Mouse (Mus musculus) gastrocnemius, postnatal 36 days (tissue): ENCODE measurements around the gene Dock8. TPM values are rescaled to one million over a fixed set of nuclear protein-coding genes. Genes with fewer than 3 reads are reported as not detected.

ENCODE experiments used
- DNase-seq, 2 experiments: peaks; one replicate each; pipeline ENCODE4 v3.0.0; 2022
- intact Hi-C: fragments of 180-260 bp; cut with DNase I; formaldehyde crosslinking; loops from one replicate; pipeline ENCODE4 v1.15.1; 2025
- total RNA-seq, 2 experiments: library from RNA; stranded (reverse); gene quantifications; 2 replicates each; pipeline ENCODE4 v1.2.3; 2021

Gene Dock8
- total RNA-seq, 2 experiments from 2014 or later, result 3.1 to 3.8 TPM

DNA sequence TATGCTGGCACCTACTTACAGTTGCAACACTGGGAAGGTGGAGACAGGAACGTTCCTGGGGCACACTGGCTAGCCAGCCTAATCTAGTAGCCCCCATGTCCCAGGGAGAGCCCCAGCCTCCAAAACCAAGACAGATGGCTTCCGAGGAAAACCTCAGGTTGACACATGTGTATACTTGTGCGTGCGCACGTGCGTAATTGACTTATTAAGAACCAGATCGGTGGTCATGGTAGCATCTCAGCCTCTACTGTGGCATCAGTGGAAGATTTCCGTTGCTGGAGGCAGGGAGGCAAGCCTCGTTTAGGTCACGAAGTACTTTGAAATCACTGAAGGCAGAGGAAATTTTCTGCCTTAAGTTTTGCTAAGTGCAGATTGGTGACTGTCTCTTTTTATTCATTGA, 56.9 kb downstream of the Dock8 start:
- no peak for DNase-seq
- intact Hi-C loops, result no loop called here

DNA sequence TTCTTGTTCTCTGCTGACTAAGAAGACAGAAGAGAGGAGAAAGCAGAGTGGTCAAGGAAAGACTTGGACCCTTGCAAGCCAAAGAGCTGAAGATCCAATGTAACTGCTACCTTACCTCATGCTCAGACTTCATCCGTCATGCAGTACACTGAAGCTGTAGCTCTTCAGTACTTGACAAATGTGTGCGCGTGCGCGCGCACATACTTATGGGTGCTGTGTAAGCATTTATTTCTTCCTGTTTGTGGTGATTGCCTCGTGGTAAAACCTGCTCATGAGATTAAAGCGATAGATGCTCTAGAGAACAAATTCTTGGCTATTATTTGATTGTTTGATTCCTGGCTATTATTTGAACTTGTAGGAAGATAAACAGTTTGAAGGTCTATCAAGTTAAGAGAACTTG, 58.5 kb downstream of the Dock8 start:
- intact Hi-C loops, result no loop called here
- DNase-seq, result no peak

DNA sequence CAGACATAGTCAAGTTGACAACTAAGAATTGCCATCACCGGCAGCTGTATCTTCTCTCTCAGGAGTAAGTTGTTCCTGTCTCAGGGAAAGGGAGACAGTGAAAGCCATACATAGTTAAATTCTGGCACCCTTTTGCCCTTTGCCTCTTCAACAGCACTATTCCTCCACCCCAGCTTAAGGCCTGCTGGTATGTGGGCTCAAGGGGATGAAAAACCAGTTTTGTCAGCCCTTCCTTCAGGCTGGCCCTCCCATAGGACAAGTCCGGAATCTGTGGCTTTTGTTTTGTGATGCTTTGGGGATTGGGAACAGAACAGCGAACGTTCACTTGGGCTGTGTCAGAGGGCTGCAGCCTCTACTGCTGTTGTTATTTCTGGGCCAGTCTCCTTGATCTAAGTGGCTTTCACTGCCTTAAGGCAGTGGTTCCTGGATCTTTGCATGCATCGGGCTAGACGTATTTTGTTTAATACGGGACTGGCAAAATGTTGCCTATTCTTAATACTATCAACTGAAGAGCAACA, 60.6 kb downstream of the Dock8 start:
- intact Hi-C loops, result no loop called here

DNA sequence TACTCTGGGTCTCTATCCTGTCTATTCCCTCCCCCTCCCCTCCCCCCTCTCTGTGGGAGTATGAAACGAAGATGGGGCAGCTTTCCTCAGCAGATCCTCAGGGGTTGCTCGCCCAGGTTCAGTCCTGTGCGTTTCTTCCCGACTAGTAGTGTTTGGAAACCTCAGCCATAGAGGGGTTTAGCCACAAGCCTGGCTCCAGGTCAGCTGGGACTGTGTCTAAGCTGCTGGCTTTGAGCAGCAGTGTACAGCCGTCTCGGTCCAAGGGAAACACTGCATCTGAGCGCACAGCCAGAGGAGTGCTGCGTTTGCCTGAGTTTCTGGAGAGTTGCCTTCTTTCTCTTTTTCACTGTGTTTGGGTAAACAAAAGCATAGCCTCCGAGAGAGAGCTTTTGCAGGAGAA, 61.0 kb downstream of the Dock8 start:
- intact Hi-C loops, result no loop called here
- peak; percentile 17 to 18 for DNase-seq

More for the DNA sequence above, 60.6 kb downstream of the Dock8 start:
- DNase-seq, result no peak

DNA sequence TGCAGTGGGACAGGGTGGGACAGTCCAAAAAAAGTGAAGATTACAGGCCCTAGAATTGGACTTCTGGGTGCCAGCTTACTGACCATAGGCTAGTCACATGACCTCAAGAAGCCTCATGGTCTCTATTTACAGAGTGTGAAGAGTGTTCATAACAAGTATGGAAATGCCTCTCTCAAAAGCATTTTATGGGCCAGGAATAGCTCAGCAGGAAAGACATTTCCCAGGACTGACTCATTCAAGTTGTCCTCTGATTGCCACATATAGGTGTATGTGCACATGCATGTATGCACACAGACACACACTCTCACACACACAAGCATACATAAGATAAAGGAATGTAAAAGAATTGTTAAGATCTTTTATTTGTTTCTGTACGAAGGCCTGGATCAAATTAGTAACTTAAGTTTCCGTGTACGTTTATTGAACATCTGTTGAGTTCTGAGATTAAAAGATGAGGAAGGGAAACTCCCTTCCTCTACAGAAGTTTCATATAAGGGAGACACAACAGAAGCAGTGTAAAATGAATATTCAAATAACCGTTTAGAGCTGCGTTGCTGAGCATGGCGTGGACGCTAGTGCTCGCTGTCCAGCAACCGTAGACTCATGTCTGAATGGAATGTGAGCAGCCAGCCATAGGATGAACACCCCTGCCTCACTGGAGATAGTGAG, 63.0 kb downstream of the Dock8 start:
- no peak for DNase-seq
- intact Hi-C loops, result no loop called here

DNA sequence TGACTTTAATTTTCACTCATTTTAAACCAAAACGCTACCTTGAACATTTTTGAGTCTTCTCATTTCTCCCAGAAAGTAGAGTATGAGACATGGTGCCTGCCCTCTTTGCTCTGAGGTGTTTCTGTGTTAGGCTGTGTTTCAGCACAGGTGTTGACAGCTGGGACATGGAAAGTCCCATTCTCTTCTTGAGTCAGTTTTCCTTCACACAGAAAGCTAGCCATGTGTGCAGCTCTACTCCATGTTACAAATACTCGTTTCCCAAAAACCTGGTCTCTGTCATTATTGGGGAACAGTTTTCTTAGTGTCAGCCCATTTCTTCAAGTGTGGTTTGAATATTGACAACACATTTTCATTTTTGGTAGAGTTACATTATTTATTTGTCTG, 63.5 kb downstream of the Dock8 start:
- intact Hi-C loops, result no loop called here
- DNase-seq, result no peak

DNA sequence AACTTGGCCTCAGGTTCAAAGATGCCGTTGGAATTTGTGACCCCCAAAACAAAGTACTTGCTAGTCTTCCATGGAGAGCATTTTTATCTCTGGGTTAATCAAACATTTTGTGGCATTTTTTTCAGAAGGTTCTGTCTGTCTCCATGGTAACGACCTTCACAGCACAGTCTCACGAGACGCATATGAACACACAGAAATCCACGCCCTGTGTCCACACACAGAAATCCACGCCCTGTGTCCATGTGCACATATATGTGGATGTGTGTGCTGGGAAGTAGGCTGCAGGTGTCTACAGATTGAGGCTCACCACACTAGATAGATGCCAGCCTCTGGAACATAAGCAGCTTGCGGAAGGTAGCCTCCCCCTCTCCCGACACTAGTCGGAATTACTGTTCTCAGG, 66.9 kb downstream of the Dock8 start:
- intact Hi-C loops, result no loop called here
- DNase-seq, result no peak

DNA sequence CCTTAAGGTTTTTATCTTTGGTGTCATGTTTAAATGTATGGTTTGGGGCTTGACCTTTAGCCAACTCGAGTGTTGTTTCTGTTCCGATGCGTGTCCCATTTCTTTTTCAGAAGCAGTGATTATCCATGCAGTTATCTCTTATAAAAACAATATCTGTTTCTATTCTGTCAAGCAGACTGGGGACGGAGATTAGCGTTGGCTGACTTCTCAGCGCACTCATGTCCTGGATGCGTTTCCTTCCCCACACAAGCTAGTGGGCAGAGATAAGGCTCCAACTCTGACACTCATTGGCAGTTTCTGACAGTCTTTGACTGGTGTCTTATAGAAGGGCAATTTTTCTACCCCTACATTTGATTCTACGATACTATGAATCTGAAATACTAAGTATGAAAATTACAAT, 69.2 kb downstream of the Dock8 start:
- intact Hi-C loops, result loop anchor here (1.0 kb wide), 1 partner anchor 33 kb away; no protein-coding TSS in a partner anchor
- no peak for DNase-seq

DNA sequence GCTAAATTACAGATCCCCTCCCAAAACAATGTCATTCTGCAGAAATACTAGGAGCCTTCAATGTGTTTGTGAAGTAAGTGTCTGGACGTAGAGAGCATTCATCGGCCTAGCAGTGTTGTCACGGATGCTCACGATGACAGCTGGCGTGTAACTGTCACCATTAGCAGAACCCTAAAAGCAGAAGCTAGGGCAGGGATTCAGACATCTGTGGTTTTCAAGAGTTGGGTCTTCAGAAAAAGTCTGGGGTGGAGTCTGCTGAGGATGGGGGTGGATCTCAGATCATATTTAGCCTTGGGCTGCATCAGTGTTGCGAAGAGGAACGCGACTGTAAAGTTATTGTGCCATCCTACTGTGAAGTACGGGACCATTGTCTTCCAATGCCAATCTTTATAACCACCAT, 73.2 kb downstream of the Dock8 start:
- intact Hi-C loops, result no loop called here

DNA sequence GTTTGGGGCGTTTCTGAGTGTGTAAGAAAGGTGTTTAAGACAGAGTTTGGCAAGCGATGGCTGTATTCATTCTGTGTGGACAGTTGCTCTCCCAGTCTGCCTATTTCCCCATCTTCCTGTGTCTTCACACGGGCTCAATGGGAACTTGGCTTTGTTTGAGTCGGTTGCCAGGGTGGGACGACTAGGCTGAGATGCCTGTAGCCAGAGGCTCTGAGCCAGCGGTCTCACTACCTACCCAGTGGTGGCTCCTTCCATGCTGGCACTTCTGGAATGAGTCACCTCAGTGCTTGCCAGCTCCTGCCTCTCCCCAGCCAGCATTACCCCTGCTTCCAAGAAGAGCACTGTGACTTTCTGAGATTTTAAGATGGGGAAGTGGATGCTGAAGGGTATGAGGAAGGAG, 75.4 kb downstream of the Dock8 start:
- intact Hi-C loops, result no loop called here
- DNase-seq, result peak in 1 of 2 experiments; percentile 19

More for the DNA sequence above, 73.2 kb downstream of the Dock8 start:
- no peak for DNase-seq

DNA sequence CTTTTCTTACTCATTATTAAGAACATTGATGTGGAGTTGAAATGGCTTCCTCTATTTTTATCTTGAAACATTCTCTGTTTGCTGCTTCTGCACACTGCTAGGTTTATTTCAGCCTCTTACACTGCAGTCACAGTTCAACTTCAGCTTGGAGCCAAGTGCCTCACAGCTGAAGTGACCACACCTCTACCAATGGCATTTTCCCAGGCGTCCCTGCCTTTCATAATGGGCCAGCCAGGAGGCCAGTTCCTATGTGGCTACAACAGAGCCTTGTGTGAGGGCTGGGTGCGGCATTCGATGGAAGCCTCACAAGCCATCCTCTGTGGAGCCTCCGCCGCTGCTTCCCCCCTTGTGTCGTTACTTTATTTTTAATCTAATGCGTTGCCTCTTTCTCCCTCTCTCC, 78.3 kb downstream of the Dock8 start:
- no peak for DNase-seq
- intact Hi-C loops, result no loop called here

DNA sequence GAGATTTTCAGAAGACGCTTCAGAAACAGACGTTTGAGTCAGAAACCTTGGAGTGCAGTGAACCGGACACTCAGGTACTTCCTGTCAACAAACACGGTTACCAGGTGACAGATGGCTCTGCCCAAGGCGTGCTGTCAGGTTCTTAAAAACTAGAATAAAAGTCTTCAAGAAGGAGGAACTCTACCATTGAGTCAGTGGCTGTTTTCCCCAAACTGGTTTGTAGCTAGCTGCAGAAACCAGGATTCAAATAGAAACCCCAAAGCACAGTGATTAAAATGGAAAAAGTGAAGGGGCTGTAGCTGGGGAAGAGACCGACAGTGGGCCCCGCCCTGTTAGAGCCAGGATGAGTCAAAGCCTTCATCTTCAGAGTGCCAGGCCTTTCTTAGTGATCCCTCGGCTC, 78.8 kb downstream of the Dock8 start:
- no peak for DNase-seq
- intact Hi-C loops, result no loop called here

DNA sequence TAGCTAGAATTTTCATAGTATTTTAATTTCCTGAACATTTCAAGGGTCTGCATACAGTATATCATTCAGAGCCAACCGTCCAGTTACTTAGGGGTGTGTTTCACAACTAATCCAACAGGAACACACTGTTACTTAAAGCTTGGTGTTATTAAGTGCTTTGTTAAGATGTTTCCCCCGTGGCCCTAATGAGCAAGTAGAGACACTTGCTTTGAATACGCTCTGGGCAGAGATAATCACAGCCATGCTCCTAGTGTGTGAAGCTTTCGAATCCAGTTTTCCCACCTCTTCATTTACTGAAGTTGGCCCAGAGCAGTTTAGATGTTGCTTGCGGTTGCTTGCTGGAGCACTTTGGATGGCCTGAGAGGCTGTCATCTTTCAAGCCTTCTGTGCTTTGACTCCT, 80.8 kb downstream of the Dock8 start:
- intact Hi-C loops, result no loop called here
- no peak for DNase-seq

DNA sequence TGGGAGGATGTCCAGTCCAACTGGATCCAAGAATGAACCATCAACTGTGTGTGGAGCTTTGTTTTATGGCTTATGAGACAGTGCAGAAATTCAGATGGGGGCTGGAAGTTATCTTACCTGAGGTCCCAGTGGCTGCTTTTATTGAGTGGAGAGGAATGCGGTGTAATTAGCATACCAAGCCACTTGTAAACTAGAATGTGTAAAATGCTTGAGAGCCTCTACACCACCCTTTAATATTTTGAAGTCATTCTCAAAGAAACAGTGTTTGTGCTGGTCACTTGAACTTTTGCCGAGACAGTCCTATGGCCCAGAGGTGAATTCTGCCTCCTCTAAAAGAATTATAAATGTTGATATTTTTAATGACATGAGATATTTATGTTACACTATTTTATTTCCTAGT, 83.5 kb downstream of the Dock8 start:
- DNase-seq, result no peak
- intact Hi-C loops, result no loop called here

DNA sequence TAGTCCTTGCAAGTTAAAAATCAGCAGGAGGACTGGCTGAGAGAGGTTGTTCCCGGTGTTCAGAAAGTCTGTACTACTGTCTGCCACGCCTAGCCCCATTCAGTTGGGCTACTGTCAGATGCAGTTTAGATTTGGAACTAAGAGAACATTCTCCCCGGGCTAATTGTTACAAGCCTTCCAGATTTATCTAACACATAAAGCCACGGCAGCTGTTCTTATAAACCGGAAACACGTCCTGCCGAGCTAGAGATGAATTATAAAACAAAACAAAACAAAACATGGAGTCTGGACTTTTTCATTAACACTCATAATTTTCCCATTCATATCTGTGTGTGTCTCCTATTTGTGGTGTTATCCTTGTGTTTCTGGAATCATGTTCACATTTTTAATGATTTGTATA, 87.8 kb downstream of the Dock8 start:
- DNase-seq, result no peak
- intact Hi-C loops, result no loop called here

DNA sequence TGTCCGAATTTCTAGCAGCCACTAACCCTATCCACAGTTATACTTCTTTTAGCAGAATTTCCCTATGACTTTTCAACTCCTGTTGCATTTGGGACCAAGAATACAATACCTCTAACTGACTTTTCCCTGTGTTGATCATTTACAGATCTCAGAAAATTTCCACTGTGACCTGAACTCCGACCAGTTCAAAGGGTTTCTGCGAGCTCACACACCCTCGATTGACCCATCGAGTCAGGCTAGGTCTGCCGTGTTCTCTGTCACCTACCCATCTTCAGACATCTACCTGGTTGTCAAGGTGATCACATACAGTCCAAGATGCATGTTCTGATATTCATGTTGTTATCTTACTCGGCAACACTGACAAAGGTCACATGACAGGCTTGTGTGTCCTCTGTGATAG, 90.4 kb downstream of the Dock8 start:
- no peak for DNase-seq
- intact Hi-C loops, result no loop called here

DNA sequence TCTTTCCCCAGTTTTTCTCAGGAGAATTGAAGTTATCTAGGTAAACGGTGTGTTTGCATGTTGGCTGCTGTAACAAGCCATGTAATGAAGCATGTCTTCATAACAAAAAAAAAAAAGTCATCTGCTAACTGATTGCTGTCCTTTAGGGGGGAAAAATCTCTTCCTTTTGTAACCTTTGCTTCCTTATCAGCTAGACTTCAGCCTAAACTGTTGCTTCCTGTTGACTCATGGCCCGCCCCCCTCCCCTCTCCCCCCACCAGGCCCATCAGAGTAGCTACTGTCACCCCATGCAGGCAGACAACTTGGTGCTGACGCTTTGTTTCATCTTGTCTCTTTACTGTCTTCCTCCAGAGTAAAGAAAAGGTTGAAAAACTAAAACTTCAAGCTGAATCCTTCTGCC, 95.8 kb downstream of the Dock8 start:
- DNase-seq, result no peak
- intact Hi-C loops, result no loop called here

DNA sequence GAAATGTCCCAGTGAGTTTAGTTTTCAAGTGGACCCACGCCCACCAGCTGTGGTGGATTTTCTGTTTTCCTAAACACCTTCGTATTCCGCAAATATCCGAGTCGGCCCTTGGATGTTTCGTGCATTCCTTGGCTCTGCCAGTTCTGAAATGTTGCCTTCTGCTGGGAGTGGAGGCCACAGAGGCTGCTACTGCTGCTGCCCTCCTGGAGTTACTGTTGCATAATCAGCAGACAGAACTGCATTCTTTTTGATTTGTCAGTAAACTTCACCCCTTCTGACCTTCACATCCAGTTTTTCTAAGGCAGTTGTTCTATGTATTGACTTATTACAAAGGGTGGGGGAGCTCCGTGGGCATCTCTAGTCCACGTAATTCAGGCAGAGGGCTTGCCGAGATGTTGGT, 97.0 kb downstream of the Dock8 start:
- DNase-seq, result no peak
- intact Hi-C loops, result no loop called here

DNA sequence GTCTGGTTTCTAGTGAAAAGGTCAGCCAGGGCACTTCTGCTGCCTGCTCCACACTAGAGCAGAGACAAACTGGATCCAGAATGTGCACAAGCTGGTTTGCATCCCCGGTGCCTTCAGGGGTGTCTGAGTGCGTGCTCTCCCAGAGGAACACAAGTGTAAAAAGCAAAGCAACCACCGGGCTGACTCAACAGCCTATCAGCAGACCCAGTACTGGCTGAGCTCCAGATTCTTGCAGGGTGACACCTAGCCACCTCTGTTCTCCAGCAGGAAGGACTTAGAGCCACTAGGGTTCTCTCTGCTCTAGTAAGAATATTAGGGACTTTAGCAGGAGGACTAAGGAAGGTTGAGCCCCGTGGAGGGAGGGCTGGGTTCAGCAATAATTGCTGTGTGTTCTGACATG, 97.7 kb downstream of the Dock8 start:
- intact Hi-C loops, result no loop called here
- no peak for DNase-seq

DNA sequence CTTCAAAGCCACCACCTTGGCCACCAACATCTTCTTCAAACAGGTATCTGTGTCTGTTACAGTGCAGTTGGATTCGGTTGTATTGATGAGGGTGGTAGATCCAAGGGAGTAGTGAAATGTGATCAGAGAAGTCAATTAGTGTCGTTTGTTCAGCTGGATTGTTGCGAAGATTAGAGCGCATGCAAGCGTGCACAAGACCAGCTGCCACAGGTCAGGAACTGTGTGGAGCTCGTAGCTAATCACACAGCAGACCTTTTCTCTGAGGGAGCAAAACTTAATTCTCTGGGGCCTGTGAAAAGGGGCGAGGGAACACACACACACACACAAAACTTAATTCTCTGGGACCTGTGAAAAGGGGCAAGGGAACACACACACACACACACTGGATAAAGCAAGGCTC, 98.2 kb downstream of the Dock8 start:
- intact Hi-C loops, result no loop called here

DNA sequence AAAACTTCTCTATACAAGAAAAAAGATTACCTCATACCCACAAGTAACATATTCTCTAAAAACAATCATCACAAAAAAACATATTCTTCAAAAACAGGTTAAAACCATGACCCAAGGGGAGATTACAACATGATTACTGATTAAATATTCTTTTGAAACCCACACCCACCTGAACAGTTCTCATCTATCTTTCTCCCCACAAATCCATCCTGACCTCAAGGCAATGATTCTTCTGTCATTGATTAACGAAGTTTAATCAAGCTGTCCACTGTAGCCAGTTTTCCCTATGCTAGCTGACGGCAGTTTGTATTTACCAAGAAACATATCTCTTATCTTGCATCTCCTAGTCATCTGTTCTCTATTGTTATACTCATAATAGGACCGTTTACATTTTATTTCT, 98.6 kb downstream of the Dock8 start:
- intact Hi-C loops, result no loop called here
- DNase-seq, result no peak

More for the DNA sequence above, 98.2 kb downstream of the Dock8 start:
- DNase-seq, result no peak

DNA sequence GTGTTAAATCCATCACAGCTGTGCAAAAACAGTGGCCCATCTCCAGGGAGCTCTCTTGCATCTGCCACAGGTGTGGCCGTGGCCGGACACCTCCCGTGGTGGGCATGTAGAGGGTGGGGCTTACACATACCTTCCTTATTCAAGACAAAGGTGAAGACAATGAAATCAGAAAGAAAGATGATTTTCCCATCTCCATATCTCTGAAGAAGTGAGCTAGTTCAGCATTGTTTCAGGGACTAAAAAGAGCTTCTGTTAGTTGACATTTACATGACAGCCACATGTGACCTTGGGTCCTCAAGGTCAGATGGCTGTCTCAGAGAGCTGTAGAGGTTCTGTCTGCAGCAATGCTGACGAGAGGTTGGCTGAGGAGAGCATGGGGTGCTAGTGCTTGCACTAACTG, 99.6 kb downstream of the Dock8 start:
- no peak for DNase-seq
- intact Hi-C loops, result no loop called here

DNA sequence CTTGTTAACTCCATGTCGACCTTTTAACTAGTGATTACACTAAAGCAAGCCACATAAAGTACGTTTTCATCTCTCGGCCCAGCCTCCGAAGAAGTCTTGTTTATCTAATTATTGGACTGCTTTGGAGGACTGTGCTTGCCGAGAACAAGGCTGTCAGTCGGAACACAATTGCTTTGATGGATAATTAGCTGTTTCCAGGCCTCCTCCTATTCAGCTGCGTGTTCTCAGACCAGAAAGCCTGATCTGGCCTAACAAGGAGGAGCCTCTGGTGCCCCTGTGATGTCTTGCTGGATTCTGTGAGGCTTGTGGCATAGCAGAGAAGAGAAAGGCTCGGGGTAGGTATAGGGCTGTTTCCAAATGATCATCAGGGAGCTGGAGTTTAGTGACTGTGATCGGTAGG, 106.3 kb downstream of the Dock8 start:
- intact Hi-C loops, result loop anchor here (10.0 kb wide), 1 partner anchor 229 kb away; no protein-coding TSS in a partner anchor
- no peak for DNase-seq
